Mouse (Mus musculus) ES-CJ7 (cell line): ENCODE results near the gene Slc22a14.
A peak's percentile ranks its signal among the peaks of the same experiment; 100 is the strongest.

Experiments used
- DNase-seq: peaks from one replicate; pipeline ENCODE4 v3.0.0; 2011; ENCODE audit warnings: low read depth, low spot score

Slc22a14 gene

DNA sequence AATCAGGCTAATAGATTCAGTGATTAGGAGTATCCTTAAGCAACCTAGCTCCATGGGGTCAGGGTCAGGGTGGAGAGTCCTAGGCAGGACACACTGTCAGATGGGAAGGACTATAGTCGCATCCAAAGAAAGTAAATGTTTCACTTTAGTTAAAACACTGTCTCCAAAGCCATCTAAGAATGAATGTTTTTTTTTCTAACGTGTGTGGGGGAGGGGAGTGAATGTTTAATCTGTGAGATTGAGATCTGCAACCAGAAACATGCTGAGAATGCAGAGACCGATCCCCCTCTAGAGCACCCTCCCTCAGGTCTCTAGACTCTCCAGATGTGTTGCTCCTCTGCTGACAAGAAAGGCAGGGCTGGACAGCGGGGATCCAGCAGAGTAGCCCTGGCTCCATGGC lies 158.2 kb downstream of the Slc22a14 start:
- no peak for DNase-seq

DNA sequence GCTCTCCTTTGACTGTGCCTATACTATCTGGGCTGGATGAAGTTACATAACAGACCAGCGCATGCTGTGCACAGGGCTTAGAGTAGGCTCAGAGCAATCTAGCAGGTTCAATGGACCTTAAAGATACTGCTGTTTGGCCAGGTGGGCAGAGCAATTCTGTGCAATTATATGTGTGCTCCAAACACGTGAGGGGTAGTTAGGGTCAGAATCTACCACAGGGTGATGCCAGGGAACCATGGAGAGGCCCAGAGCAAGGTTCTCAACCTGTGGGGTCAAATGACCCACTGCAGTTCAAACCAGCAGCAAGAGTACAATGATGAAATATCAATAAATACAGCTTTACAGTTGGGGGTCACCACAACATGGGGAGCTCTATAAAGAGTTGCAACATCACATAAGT lies 158.7 kb downstream of the Slc22a14 start:
- DNase-seq, result no peak

DNA sequence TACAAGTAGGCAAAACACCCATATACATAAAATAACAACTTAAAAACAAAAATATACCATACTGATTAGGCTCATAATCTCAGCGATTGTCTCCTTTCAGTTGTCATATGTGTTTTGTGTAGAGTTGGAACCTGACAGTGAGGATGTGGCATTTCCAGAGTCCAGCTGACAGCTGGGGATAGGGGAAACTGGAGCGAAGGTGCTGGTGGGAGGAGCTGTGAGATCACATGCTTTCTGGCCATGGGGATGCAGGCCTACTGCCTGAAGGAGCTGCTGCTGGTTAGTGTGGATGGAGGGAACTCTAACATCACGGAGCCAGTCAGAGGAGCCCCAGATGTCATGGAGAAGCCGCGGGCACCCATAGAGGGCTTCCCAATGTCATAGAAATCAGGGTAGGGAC lies 159.6 kb downstream of the Slc22a14 start:
- DNase-seq, result no peak

DNA sequence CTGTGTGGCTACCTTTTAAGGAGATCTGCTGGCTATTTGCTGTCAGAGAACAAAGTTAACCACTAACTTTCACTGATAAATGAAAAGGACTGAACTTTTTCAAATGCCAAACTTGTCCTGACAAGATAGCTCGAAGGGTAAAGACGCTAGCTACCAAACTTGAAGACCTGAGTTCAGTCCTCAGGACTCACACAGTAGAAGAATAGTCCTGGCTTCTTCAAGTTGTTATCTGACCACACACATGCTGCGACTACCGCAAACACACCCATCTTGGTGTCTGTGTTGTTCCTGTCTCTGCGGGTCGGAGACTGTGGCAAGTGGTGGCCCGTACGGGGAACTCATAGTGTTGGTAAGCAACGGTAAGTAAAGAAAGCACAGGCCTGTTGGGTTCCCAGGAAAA lies 161.7 kb downstream of the Slc22a14 start:
- no peak for DNase-seq

DNA sequence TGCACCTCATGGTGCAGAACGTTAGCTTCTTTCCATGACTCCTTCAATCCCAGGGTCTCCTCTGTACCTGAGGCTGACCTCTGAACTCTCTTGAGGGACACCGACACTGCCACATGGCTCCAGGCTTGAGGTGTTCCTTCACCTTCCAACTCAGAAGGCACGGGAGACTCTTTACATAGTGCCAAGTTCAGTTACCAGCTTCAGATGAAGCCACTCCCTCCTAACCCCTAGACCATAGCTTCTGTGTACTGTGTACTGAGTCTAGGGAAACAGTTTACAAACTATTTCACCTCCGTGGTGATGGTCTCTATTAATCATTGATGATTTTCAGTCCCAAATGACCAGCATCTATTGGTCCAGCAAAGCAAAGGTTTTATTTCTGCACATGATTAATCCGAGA lies 163.7 kb downstream of the Slc22a14 start:
- no peak for DNase-seq

DNA sequence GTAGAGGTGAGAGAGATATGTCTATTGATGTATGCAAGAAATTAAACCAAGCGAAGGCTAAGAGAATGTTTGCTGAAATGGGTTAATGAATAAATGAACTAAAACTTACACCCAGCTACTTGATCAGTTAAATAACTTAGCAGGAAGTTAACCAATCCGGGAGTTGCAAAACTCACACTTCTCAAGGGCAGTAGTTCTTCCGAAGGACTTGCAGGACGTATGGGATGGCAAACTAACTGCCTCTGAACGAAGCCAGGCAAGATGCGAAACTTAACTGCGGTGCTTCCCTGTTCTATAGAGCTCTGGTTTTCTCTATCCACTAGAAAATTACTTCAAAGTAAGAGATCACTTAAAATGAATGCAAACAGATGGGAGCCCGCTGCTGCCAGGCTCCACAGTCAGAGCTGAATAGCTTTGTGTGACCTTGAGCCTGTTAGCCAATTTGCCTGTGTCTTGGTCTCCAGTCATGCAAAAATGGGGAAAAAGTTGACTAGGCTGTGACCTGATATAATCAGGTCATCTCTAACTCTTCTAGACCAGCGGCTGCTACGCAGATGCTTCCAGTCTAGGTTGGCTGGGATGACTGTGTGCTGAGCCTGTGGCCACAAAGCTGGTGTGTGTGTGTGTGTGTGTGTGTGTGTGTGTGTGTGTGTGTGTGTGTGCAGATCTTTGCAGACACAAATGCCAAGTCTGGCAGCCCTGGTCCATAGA lies 166.0 kb downstream of the Slc22a14 start:
- no peak for DNase-seq

DNA sequence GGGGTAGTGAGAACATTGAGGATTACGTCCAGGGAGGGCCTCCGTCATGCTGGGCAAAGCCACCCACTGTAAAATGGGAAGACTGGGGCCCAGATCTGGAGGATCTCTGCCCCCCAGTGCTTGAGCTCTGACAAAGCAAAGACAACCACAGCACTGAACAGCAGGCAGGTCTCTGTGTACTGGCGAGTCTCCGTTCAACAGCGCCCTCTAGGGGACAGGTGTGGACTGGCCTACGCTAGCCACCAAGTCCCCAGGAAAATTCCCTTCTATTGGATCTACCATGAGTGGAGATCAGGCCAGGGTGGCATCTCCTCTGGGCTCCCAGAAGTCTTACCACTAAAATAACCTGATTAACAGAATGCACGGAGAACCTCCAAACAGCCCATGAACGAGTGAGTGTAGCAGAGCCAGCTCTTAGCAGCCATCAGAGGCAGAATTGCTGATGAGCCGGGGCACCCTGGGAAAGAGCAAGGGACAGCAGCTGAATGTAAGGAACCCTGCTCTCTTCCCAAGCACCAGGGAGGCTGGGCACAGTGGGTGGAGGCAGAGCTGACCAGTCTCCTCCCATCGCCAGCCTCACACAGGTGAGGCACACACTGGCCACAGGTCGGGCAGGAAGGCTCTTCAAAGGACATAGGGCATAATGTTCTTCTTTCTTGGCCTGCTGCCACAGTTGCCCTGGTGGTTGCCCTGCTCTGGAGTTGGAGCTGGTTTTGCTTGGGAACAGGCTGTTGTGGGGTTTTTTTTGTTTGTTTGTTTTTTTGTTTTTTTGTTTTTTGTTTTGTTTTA lies 173.0 kb downstream of the Slc22a14 start:
- peak; percentile 76 for DNase-seq

DNA sequence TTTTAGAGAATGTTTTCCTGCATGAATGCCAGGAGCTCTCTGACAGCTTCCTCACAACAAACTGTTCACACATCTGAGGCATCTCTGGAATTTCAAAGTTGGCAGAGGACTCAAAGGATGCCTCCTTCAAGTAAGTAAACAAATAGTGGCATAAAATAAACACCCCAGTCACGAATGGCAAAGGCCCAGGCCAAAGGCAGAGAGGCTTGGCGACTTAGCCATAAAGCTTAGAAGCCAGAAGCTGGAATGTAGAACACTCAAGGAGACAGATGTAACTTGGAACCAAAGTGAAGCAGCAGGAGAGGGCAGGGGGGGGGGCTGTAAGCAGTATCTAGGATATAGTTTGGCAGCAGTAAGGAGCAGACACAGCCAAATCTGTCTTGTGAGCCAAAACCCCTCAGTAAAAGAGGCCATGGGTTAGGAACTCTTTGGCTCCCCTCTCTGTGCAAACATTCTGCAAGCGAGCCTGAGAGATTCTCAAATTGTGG lies 184.1 kb downstream of the Slc22a14 start:
- DNase-seq, result no peak

DNA sequence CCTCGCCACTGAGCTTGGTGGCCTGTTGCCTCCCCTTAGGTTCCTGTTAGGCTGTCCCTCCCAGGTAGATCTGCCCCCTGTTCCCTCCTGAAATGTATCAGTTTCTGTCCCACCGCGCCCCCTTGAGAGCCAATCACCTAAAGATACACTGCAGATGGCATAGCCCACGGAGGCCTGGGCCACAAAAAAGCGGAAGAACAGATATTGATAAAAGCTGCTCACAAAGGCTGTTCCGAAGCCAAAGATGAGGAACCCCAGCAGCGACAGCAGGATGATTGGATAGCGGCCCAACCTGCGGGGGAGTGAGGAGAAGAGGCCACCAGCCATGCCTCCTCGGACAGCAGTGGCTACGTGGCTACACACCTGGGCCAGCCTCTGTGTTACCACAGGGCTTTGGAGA lies 186.1 kb downstream of the Slc22a14 start:
- no peak for DNase-seq

DNA sequence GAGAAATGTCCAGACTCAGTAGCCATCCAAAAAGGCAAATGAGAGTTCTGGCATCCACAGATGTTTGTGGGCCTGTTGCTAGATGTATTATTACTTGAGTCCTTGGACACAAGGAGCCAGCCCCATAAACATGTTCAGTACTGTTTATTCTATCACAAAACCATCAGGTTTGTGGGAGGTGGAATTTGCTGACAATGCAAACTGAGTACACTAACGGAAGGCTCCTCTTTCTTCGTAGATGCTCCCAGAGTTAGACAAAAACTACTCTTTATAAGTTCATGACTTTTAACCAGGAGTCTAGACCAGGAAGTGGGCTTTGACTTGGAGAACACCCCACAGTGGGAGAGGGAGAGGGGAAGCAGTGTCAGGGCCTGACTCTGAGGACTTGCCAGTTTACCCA lies 197.7 kb downstream of the Slc22a14 start:
- DNase-seq, result no peak

DNA sequence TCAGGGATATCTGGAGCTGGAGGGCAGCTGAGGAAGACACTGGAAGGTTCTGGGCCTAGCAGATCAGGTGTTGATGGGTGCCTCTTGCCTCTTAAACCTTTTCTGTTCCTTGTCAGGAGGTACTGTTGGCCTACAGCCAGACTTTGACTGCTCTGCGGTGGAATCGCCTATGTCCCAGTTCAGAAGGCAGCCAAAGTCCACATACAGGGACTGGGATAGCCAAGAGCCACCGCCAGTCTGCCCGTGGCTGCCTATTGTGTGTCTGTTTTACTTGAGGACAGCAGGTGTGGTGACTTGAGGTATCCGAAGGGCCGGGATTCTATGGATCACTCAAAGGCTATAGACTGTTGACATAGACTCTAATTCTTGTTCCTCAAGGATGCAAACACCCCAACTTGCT lies 199.8 kb downstream of the Slc22a14 start:
- DNase-seq, result no peak

DNA sequence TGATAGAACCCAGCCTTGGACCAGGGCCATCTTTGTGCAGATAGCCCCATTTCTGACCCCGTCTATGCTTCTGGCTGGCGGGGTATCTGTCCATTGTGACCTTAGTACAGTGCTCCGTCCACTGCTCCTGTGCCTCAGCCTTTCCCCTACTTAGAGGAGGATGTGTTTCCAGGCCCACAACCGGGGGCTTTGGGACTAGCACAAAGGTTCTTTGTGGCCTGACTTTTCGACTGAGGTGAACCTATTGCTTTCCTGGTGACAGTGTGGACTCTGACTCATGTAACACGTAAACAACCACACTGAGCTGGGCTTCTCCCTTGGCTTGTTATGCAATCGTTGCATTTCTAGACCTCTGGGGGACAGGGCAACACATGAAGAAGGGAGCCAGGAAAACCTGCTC lies 200.6 kb downstream of the Slc22a14 start:
- no peak for DNase-seq

DNA sequence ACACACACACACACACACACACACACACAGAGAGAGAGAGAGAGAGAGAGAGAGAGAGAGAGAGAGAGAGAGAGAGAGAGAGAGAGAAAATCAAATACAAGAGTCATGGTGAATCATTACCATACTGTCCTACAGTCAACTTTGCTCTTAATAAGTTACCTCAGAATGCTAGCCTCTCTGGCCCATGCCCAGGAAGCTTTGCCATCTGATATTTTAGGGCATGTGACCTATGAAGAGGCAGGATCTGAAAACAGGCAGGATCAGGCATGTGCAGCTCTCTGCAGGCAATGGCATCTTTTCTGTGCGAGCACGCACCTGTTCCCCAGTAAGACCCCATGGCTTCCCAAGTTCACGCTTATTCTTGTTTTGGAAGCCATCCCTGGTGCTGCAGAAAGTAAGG lies 204.7 kb downstream of the Slc22a14 start:
- no peak for DNase-seq

DNA sequence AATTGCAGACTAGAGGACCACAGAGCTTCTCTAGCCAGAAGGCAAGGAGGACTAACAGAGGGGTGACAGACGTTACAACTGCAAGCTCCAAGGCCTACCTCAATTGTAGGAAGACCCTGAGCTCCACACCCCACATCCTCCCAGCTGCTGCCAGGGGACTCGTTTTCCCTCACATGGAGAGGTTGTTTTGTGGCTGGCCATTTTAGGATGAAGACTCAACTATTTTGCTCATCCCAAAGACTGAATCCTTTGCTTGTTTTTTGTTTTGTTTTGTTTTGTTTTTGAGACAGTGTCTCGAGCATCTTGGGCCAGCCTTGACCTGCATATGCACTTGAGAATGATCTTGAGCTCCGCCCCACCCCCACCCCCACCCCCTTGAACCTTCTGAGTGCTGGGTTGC lies 206.5 kb downstream of the Slc22a14 start, which contains the start of gene Gm47289:
Gene Gm47289, plus strand, starts transcription at position 301 of the 400 bp plus-strand sequence.
- no peak for DNase-seq

DNA sequence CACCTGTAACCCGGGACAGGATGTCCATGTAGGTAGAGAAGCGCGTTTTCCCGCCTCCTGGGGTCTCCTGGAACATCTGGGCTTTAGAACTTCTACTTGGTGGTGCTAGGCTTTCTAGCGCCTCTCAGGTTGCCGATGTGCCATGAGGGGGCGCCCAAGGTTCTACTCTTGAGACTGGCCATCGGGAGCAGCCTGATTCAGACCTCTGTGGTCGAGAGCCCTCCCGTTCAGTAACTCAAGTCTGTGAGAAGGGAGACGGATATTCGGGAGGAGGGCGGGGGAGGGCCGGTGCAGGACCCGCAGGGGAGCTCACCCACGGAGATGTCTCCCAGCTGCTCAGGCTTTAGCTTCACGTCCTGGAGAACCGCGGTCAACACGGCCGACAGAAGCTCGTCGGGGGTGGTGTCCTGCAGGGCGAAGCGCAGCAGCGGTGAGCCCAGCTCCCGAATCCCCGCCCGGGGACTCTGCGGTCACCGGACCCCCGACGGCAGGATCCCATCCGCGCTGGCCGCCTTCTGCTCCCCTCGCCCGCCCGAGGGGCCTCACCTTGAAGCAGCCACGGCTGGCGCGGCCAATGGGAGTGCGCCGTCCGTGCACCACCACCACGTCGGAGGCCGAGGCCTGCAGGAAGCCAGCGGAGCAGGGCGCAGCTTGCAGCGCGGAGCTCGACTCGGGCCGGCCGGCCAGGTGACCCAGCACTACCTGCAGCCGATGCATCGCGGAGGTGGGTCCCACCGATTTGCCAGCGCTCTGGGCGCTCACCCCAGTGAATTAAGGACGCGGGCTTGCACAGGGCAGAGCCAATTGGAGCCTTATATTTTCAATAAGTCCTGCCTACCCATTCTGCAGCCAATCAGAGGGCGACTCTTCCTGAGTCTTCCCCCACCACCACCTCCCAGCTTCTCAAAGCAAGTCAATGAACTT lies 208.8 kb downstream of the Slc22a14 start, which contains the start of gene Acaa1b:
Gene Acaa1b, minus strand, starts transcription at position 816 of the 924 bp plus-strand sequence.
- peak; percentile 86 for DNase-seq

DNA sequence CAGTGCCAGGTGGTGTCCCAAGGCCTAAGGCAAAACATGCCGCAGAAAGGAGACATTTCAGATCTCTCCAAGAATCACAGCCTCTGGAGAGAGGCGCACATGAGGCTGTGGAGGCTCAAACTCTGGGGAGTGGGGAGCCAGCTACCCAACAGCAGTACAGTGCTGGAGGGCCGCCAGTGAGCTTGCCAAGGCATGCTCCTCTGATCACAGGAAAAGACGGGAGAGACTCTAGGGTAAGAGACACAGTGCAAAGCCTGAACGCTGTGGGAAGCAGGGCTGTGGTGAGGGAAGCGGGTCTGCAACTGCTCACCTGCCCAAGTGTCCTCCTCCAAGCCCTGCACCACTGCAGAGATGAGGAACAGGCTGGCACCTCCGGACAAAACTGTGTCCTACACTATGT lies 209.5 kb downstream of the Slc22a14 start:
- DNase-seq, result no peak

DNA sequence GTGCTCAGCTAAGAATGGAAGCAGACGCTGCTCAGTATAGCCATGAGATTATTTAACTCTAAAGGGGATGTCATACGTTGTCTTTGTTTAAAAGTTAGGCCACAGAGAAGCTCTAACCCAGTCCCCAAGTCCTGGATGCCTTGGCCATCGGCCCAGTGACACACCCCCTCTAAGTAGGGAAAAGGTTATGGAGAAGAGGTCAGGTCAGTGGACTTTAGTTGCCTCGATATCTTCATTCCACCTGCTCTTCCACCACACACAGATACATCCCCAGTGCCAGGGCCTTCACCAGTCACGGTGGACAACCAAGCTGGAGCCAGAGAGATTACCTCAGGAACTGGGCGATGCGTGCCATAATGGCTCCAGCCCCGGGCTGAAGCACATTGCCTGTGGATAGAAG lies 209.9 kb downstream of the Slc22a14 start:
- no peak for DNase-seq

DNA sequence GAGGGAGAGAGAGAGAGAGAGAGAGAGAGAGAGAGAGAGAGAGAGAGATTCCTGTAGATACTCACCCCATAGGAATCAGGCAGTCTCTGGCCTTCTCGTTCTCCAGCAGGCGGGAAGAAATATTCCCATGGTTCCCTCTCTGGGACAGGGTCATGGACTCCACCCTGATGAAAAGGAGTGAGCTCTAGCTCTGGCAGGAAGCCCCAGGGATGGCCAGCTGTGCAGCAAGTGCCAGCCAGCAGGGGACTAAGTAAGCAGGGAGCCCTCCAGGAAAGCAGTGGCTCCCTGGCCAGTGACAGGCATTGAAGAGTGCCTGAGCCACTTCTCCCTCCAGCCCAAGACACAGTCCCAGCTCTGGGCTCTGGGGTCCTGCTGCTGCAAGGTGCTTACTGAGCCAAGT lies 213.6 kb downstream of the Slc22a14 start:
- no peak for DNase-seq

DNA sequence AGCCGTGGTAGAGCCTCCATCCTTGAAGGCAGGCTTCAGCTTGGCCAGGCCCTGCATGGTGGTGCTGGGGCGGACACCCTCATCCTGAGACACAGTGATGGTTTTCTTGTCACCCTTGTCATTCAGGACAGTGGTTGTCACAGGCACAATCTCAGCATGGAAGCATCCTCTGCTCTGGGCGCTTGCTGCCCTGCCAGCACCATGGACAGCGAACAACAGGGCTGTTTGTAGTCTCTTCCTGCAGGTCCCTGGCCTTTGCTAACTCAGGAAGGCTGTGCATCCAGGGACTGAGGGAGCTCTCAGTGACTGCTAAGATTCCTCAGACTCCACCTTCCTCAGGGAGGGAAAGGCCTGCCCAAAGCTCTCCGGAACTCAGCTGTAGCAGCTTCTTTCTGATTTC lies 215.8 kb downstream of the Slc22a14 start:
- peak; percentile 81 for DNase-seq

DNA sequence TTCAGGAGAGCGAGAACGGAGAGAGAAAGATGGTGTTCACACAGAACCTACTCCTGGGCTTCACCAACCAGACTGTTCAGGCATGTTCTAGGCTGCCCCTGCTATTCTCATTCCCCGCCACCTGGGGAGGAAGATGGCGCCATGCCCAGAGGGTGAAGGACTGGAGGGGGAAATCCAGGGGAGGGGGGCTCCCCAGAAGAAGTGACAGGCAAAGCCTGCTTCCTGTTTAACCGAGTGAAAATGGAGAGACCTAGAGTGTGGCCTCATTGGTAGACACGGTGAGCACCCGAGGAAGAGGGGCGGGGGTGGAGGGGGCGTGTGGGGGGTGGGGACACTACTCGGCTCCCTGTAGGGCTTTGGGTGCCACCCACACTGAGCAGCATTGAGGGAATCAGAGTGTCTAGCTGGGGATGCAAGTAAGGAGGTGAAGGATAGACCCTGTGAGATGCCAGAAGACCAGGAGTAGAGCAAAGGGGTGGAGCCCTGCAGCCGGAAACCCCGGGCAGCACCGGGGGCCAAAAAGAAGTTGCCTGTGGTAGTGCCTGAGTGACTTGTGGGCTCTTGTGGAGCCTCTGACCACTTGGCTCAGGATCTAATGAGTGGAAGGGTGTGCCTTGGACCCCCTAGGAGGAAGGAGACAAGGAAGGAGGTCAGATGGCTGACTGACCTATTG lies 219.1 kb downstream of the Slc22a14 start:
- no peak for DNase-seq

DNA sequence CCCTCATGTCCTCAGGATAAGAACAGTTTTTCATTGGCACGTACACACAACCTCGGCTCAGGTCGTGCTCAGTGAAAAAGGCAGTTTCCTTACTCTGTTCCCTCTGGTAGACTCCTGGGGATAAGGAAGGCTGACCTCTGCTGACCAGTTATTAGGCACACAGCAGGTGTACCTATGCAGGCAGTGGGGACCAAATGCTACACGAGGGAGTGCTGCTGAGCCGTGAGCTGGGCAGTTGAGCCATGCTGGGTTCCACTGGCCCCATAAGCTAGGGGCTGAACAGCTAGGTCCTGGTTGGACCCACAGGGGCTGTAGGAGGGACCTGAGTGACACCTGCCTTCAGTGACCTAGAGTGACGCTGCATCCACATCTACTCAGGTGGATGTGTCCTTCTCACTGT lies 219.7 kb downstream of the Slc22a14 start:
- DNase-seq, result no peak
